Mouse (Mus musculus): Measurements from ENCODE around the gene Iqschfp.

Iqschfp gene

GRCm38 (mm10) chr3:68239887-68240286 is 347.9 kb downstream of the Iqschfp start:
- DNase-seq, result no peak

DNA sequence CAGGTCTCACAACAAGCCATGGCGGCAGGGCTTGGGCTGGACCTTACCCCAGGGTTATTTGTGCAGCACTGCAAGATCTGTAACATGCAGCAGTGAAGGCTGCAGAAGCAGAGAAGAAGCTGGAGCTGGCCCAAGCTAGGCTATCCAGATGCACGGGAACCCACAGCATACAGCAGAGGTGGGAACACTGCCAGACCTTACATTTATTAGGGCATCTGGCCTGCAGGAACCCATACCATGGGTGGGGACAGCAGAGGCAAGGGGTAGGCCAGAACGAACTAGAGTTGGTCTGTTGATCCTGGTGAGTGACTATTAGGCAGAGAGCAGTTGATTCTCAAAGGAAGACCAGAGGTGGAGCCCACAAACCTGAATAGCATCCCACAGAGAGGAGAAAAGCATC is 351.2 kb downstream of the Iqschfp start:
- no peak for DNase-seq

DNA sequence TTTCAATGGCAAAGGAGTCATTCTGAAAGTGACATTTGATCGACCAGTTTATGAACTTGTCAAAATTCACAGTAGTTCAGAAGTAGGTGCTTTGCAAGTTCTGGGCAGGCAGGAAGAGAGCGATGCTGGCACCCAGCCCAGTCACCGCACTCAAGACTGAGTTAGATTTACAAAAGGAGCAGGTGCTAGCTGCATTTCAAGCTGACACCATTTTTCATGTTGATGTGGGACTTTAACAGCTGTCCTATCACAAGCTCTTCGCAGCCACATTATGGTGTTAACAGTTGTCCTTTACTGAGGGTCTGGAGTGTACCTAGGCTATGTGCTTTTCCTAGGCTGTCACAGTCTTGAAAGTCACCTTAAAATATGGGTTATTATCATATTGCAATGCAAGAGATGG is 354.1 kb downstream of the Iqschfp start:
- DNase-seq, result no peak

DNA sequence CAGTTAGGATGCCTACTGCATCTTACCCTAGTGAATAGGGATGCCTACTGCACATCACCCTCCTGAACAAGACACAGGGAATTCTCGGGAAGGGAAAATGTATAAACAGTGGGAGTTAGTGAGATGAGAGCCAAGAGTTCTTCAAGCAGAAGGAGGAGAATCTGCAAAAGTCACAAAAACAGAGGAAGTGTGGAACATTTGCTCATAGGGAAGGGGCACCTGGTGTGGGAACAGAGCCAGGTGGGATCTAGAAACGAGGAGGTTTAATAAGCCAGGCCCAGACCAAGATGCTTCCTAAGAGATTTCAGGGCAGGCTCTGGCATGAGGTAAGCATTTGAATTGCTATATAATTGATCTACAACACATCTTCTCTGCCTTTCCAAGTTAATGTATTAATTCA is 358.6 kb downstream of the Iqschfp start:
- no peak for DNase-seq

- DNase-seq, result no peak
These were observed 360.3 kb downstream of the Iqschfp start for GRCm38 (mm10) chr3:68252335-68252734.

- no peak for DNase-seq
These were observed 370.3 kb downstream of the Iqschfp start for GRCm38 (mm10) chr3:68262304-68262703.

GRCm38 (mm10) chr3:68267905-68268304 is 375.9 kb downstream of the Iqschfp start:
- DNase-seq, result no peak

GRCm38 (mm10) chr3:68269251-68269650 is 377.2 kb downstream of the Iqschfp start:
- no peak for DNase-seq

GRCm38 (mm10) chr3:68270246-68270645 is 378.2 kb downstream of the Iqschfp start:
- no peak for DNase-seq

GRCm38 (mm10) chr3:68271457-68271856 is 379.4 kb downstream of the Iqschfp start:
- DNase-seq, result no peak

DNA sequence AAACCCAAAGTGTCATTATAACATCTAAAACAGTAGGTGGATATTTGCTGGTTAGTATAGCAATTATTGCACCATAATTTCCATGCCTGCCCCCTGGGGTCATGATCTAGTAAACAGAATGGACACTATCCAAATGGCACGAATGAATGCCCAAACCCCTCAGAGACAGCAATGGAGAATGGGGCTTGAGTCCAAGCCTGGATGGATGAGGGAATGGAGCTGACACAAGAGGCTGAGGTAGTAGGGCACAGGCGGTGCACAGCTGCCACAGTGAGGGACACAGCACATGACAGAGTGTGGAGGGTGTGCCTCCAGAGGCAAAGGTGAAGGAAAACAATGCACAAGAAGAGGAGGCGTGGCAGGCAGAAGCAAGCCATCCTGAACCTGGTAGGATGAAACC is 379.8 kb downstream of the Iqschfp start:
- no peak for DNase-seq

DNA sequence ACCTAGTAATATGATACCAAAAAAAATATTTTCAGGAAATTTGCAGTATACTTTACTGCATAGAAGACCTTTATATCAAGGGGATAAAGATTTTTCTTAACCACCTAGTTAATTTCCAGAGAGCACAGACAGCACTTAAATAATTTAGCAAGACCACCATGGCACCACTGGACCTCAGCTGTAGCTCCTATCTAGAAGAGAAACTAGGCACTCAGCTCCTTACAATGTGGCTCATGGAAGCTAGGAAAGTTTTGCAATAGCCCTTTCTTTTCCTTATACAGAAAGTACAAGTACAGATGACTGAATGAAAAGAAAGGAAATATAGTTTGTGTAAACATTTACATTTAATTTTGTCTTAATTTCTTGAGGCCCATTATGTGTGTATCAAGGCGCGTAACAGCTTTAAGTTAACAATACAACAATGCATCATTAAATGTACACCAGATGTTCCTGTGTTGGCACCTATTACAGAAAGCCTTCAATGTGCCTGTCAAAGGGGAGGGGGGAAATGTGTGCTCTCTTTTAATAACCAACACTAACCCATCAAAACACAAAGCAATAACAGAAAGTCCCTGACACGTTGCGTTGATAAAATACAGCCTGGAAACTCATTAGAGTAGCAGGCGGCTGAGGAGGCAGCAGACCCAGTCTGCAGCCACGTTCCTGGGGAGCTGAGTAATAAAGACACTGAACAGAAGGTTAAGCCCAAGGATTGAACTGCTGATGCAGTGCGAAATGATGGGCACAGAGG is 391.0 kb downstream of the Iqschfp start:
- DNase-seq, result no peak

DNA sequence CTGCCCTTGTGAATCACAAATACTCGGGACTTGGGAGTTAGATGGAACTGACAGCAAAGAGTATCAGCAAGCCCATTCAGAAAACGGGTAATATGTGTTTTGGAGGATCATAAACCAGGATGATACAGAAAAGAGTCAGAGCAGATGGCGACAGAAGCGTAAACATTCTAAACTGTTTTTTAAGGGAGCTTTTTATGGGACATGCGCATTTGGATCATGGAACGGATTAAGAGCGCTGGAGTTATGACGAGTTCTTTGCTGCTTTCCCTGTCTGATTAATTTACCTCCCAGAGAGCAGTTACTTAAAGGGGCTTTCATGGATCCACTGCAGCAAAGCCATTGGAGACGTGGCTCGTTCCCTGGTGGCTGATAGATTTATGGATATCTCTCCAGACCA is 391.6 kb downstream of the Iqschfp start:
- no peak for DNase-seq

GRCm38 (mm10) chr3:68284500-68284899 is 392.5 kb downstream of the Iqschfp start:
- DNase-seq, result no peak

DNA sequence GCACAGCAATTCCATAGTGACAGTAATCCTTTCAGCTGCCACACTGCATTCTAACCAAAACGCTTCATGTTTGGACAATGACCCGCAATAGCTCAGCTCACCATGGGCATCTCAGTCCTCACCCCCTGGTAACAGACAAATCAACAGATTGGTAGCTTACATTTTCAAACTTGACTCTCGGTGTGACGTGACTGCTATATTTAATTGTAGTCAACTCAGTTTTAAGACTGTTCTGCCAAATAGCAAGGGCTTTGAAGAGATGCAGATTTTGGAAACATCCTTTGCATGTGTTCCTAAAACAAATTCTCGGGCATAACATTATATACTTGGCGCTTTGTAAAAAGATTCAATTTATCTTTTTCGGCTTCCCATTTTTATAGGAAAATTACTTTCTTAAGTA is 404.7 kb downstream of the Iqschfp start:
- DNase-seq, result no peak

DNA sequence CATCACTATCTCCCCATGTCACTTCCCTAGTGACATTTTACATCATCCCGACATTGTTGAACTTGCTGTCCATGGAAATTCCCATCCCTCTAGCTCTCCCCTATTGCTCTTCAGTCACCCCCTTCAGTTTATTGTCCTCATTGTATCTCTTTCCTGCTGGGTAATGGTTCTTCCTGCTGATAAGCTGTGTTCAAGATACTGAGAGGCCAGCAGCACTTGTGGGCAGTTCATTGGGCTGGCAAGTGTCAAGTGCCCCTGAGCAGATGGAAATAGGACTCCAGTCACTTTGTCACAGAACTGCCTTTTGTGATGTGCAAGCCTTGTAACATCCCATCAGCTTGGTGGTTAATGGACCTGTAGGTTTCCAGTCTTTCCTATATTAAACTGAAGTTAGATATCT is 413.6 kb downstream of the Iqschfp start:
- DNase-seq, result no peak

- DNase-seq, result no peak
These were observed 414.7 kb downstream of the Iqschfp start for GRCm38 (mm10) chr3:68306726-68307125.

DNA sequence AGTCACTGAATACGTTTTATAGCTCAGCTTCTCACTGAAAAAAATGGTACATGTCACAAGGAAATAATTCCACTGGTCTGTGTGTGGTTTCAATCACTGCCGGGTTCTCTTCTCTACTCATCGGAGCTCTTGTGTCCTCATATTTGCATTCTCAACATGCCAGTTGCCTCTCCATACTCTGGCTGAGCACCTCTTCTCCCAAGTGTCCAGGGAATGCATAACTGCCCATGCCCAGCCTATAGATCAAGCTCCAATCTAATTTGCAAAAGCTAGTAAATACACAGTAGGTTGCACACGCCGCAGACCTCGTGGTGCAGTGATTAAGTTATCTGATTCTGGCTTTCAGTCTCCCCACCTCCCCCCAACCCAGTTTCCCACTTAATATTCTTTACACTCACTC is 433.5 kb downstream of the Iqschfp start:
- DNase-seq, result no peak

DNA sequence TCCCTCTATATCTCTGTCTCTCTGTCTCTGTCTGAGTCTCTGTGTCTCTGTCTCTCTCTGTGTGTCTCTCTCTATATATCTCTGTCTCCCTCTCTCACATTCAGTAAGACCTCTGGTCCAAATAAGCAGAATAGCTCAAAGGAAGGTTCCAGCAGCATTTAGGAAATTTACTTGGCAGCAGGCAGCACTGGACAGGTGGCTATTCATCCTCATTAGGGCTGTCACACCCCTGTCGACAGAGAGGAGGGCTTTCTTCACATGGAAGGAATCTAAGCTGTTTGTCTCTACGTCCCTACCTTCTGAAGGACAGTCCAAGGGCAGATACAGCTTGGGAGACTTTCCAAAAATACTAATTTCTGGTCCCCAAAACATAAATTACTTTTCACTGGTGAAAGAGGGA is 440.5 kb downstream of the Iqschfp start:
- DNase-seq, result no peak

DNA sequence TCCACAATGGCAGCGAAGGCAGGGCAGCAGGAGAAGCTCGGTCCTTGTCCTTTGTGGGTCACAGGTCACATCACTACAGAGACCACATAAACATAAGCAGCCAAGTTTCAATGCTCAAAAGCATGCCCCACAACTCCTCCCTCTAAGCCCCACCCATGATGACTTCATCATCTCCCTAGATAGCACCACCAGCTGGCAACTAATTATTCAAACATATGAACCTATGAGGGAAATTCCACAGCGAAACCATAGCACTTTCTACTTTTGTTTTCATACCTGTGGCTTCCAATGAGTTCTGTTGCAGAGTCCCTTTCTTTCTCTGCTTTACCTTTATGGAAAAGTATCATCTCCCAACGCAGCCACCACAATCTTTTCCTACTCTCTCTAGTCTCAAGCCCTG is 443.5 kb downstream of the Iqschfp start:
- no peak for DNase-seq

DNA sequence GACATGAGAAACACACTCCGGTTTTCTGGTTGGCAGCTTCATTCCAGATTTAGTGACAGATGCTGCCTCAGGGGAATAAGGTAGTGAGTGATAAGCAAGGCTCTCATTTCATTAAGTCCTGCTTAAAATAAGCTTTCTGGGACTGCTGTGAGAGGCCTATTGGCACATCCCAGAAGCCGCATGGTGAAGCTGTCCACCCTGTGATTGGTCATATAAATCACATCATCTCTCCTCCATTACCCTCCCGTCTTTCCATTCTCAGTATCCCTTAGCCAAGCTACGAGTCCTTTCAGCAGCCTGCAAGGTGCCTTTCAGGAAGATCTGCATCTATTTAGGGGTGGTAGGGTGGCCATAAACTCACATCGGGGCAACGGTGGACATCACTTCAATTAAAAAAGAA is 458.6 kb downstream of the Iqschfp start:
- DNase-seq, result no peak

DNA sequence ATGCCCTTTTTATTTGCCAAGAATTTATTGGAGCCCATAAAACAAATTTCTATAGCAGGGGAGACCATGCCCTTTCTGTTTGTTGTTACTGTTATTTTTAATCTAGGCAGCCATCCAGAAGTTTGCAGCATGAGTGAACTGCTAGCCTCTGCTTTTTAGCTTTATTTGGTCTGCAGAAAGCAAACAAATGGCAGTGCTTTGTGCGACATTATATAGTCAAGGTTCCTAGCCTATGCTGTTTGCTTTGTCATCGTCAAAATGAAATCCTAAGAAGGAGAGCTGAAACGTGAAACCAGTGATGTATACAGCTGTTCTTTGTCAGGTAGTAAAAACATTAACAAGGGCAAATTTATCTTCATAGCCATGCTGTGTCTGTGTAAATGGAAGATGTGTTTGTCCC is 459.4 kb downstream of the Iqschfp start:
- no peak for DNase-seq

- no peak for DNase-seq
These were observed 460.9 kb downstream of the Iqschfp start for GRCm38 (mm10) chr3:68352961-68353360.

DNA sequence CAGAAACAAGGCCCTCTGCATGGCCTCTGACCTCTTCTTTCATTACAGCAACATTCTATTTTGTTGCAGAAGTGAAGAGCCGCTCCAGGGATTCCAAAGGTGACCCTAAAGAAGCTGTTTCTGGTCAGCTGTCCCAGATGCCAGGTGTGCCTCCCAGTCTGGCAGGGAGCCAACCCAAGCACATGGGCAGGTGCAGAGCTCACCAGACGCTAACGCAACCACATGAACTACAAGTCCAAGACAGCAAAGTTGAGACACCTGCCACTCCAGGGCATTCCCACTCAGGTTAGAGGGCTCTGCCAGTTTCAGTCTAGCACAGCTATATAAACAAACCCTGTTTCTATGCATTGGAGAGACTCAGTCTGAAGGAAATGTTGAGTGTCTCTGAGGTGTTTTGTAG is 461.5 kb downstream of the Iqschfp start:
- DNase-seq, result peak in 1 of 2 experiments; percentile 8

GRCm38 (mm10) chr3:68356516-68356915 is 464.5 kb downstream of the Iqschfp start:
- no peak for DNase-seq
